Mouse (Mus musculus) spleen, adult 12 weeks (tissue): ENCODE data around the gene Lrrc7.

ENCODE experiments used
- DNase-seq: peaks from one replicate; pipeline ENCODE4 v3.0.0; 2022; ENCODE audit warnings: low spot score

The Lrrc7 gene

GRCm38 (mm10) chr3:158068613-158069263, 493.3 kb downstream of the Lrrc7 start:
- no peak for DNase-seq

- no peak for DNase-seq
These were observed 494.1 kb downstream of the Lrrc7 start for GRCm38 (mm10) chr3:158067916-158068315.

GRCm38 (mm10) chr3:158065256-158065655, 496.8 kb downstream of the Lrrc7 start:
- no peak for DNase-seq

GRCm38 (mm10) chr3:158061811-158062523, 500.1 kb downstream of the Lrrc7 start:
- DNase-seq: no peak

GRCm38 (mm10) chr3:158060621-158061291, 501.3 kb downstream of the Lrrc7 start:
- DNase-seq: no peak

- DNase-seq: no peak
These were observed 512.5 kb downstream of the Lrrc7 start for GRCm38 (mm10) chr3:158049508-158049907.

GRCm38 (mm10) chr3:158040755-158041154, 521.3 kb downstream of the Lrrc7 start:
- DNase-seq: no peak

- DNase-seq: no peak
These were observed 523.9 kb downstream of the Lrrc7 start for GRCm38 (mm10) chr3:158038106-158038505.

GRCm38 (mm10) chr3:158036329-158036988, 525.6 kb downstream of the Lrrc7 start, which contains the start of the genes Srsf11 and Lrrc40:
TSS of gene Srsf11 (minus strand) at chr3:158036639.
TSS of gene Lrrc40 (plus strand) at chr3:158036662.
- DNase-seq: peak; percentile 90

- DNase-seq: no peak
These were observed 526.2 kb downstream of the Lrrc7 start for GRCm38 (mm10) chr3:158035866-158036265.
